Comparison of ENCODE assay signal across 29 mouse cellular contexts in genomic region chr3:97988756-97989155, GRCm38 (mm10). TPM values are rescaled to one million over a fixed set of nuclear protein-coding genes. Genes with fewer than 3 reads are reported as not detected.
A peak's percentile ranks its signal among the peaks of the same experiment; 100 is the strongest.
DNase-seq lines count a peak whose midpoint lies in the region; ATAC-seq and TF ChIP-seq lines count a peak whose summit lies in the region.
"Had no signal": no experiment of that assay in that cellular context is flagged by ENCODE, and none has a peak within 500 bp of the region (broad histone marks: within the 10 kb centered on the region; RNA-seq: fewer than 3 reads in every experiment).

No protein-coding gene starts in this region.

- no peak overlapping the region for H3K9ac ChIP-seq in liver, embryonic 15.5 days
- H3K9ac ChIP-seq in hindbrain, embryonic 16.5 days (ENCODE audit: low read depth, low read length): no peak overlapping the region
- H3K9ac ChIP-seq: forebrain, embryonic 13.5 days; hindbrain, embryonic 13.5 days; limb, embryonic 12.5 days; liver, embryonic 13.5 days; midbrain, embryonic 13.5 days; neural tube, embryonic 15.5 days had no signal

- WGBS in liver, embryonic 15.5 days (ENCODE audit: insufficient replicate concordance): 64% methylated on average over 4 of the region's 4 CpGs
- WGBS in small intestine, adult 2 months: 29% methylated on average over 4 of the region's 4 CpGs
- 67% methylated on average over 4 of the region's 4 CpGs for WGBS in hindbrain, embryonic 16.5 days

- no peak overlapping the region for H3K4me3 ChIP-seq in liver, embryonic 15.5 days (replicated peaks)
- H3K4me3 ChIP-seq in small intestine, adult 2 months (ENCODE audit: low read depth, low read length): no peak overlapping the region
- H3K4me3 ChIP-seq in hindbrain, embryonic 16.5 days (ENCODE audit: low read length): no peak overlapping the region
- H3K4me3 ChIP-seq: forebrain, embryonic 13.5 days; hindbrain, embryonic 13.5 days; limb, embryonic 12.5 days; liver, embryonic 13.5 days; midbrain, embryonic 13.5 days; neural tube, embryonic 15.5 days had no signal

- peaks cover 8% of the 10 kb centered on the region for H3K4me1 ChIP-seq in liver, embryonic 15.5 days (replicated peaks)
- 0 out of 2 replicates have a peak, but pooled peaks cover 2% of the 10 kb centered on the region for H3K4me1 ChIP-seq in small intestine, adult 2 months (ENCODE audit: control insufficient read depth, insufficient read depth, insufficient read length, low read length)
- no peaks in the 10 kb centered on the region for H3K4me1 ChIP-seq in hindbrain, embryonic 16.5 days (ENCODE audit: control insufficient read depth, insufficient read depth, low read depth, low read length)
- H3K4me1 ChIP-seq: hindbrain, embryonic 13.5 days; limb, embryonic 12.5 days; midbrain, embryonic 13.5 days; neural tube, embryonic 15.5 days had no signal

- DNase-seq in liver: no peak
- DNase-seq in kidney, adult 8-10 months: peak; percentile 42
- peak; percentile 28 for DNase-seq in kidney, postnatal 10 days
- no peak for DNase-seq in gastrocnemius, postnatal 14 days
- DNase-seq: adrenal gland, adult 2 months; adrenal gland, postnatal 36 days; cerebellum, adult 8-10 months; cerebellum, postnatal 36 days; gastrocnemius, postnatal 36 days; heart, adult 18-20 months; heart, postnatal 4 days; liver, embryonic 13.5 days; lung, adult 2 months; lung, postnatal 10 days; retina, postnatal 1 day; right cerebral cortex, postnatal 25 days; spleen, adult 18-20 months; thymus, postnatal 25 days had no signal

- no peaks in the 10 kb centered on the region for H3K36me3 ChIP-seq in liver, embryonic 15.5 days (replicated peaks)
- no peaks in the 10 kb centered on the region for H3K36me3 ChIP-seq in small intestine, adult 2 months (ENCODE audit: control insufficient read depth, insufficient read depth, low read length)
- no peaks in the 10 kb centered on the region for H3K36me3 ChIP-seq in hindbrain, embryonic 16.5 days (ENCODE audit: control insufficient read depth, insufficient read depth, low read length)
- H3K36me3 ChIP-seq: hindbrain, embryonic 13.5 days; limb, embryonic 12.5 days; liver, embryonic 13.5 days; midbrain, embryonic 13.5 days; neural tube, embryonic 15.5 days had no signal

- no peak for ATAC-seq in liver, embryonic 15.5 days (ENCODE audit: insufficient read depth)
- ATAC-seq in hindbrain, embryonic 16.5 days: no peak
- ATAC-seq: CD4-positive, CD25-positive, alpha-beta regulatory T cell, adult 4 months; forebrain, embryonic 13.5 days; midbrain, embryonic 13.5 days had no signal

- H3K27me3 ChIP-seq in liver, embryonic 15.5 days: no peaks in the 10 kb centered on the region
- H3K27me3 ChIP-seq in small intestine, adult 2 months (ENCODE audit: control insufficient read depth, insufficient read depth, low read length): no peaks in the 10 kb centered on the region
- H3K27me3 ChIP-seq in hindbrain, embryonic 16.5 days (replicated peaks; ENCODE audit: control insufficient read depth, insufficient read depth, low read length): no peaks in the 10 kb centered on the region
- H3K27me3 ChIP-seq: forebrain, embryonic 13.5 days; hindbrain, embryonic 13.5 days; limb, embryonic 12.5 days; liver, embryonic 13.5 days; midbrain, embryonic 13.5 days; neural tube, embryonic 15.5 days had no signal

- no peak for TF ChIP-seq CTCF in small intestine, adult 2 months (IDR thresholded peaks at IDR 0.05; ENCODE audit: extremely low read depth, insufficient read length, insufficient replicate concordance, low read depth, low read length)

- TF ChIP-seq POLR2A in small intestine, adult 2 months (IDR thresholded peaks at IDR 0.05; ENCODE audit: low read depth, low read length): no peak

- intact Hi-C loops in gastrocnemius, postnatal 14 days (cut with DNase I; ENCODE audit: low total_unique reads): no loop called here

- no peak overlapping the region for H3K4me2 ChIP-seq in liver, embryonic 15.5 days
- H3K4me2 ChIP-seq in hindbrain, embryonic 16.5 days (ENCODE audit: low read length): no peak overlapping the region
- H3K4me2 ChIP-seq: forebrain, embryonic 13.5 days; heart, embryonic 11.5 days; hindbrain, embryonic 13.5 days; limb, embryonic 12.5 days; liver, embryonic 13.5 days; midbrain, embryonic 13.5 days; neural tube, embryonic 15.5 days had no signal

- no peaks in the 10 kb centered on the region for H3K9me3 ChIP-seq in liver, embryonic 15.5 days (replicated peaks)
- H3K9me3 ChIP-seq in hindbrain, embryonic 16.5 days (ENCODE audit: control insufficient read depth, low read length): no peaks in the 10 kb centered on the region
- H3K9me3 ChIP-seq: forebrain, embryonic 13.5 days; hindbrain, embryonic 13.5 days; limb, embryonic 12.5 days; liver, embryonic 13.5 days; midbrain, embryonic 13.5 days; neural tube, embryonic 15.5 days had no signal

- H3K27ac ChIP-seq in liver, embryonic 15.5 days (replicated peaks): peak overlapping the region; percentile 24; the same call in 1 of the 2 replicates
- H3K27ac ChIP-seq in small intestine, adult 2 months (ENCODE audit: insufficient read depth, low read depth, low read length): peak overlapping the region; percentile 27; the same call in 1 of the 2 replicates
- H3K27ac ChIP-seq in hindbrain, embryonic 16.5 days (ENCODE audit: low read depth, low read length): no peak overlapping the region
- H3K27ac ChIP-seq: forebrain, embryonic 13.5 days; hindbrain, embryonic 13.5 days; limb, embryonic 12.5 days; liver, embryonic 13.5 days; macrophage; midbrain, embryonic 13.5 days; neural tube, embryonic 15.5 days had no signal

RNA-seq across cellular contexts. Expression of gene Notch2, which starts 24.6 kb away (rescaled TPM):
- polyA plus RNA-seq in liver, embryonic 15.5 days (2015; fragmentation: Nextera tagmentation; extraction: Ambion mirVana): 6.4 and 7.0 TPM in 2 replicates
- polyA plus RNA-seq in small intestine, adult 2 months (2012; rRNA removed): 5.6 and 6.6 TPM in 2 replicates
- 10 to 100 TPM; 19.0 to 21.1 TPM for total RNA-seq in gastrocnemius, postnatal 14 days (2021)
- polyA plus RNA-seq in hindbrain, embryonic 16.5 days (2015; fragmentation: Nextera tagmentation; extraction: Ambion mirVana): 7.6 and 12.1 TPM in 2 replicates

Comparison
In these comparisons a context has a peak if more than half of its experiments do, and no peak if none do; other contexts are left out.
1. DNase-seq: peak in kidney, adult 8-10 months (2 of 2) and kidney, postnatal 10 days (single experiment); none in liver (single experiment) and gastrocnemius, postnatal 14 days (single experiment).